Mouse (Mus musculus) neural tube, embryonic 10.5 days (tissue): Measurements from ENCODE around the gene Fam207a.

Source experiments
- DNase-seq: peaks from one replicate; pipeline ENCODE4 v3.0.0-alpha.2; 2017; ENCODE audit warnings: low spot score; ENCODE audit errors: extremely low spot score

Fam207a gene

DNA sequence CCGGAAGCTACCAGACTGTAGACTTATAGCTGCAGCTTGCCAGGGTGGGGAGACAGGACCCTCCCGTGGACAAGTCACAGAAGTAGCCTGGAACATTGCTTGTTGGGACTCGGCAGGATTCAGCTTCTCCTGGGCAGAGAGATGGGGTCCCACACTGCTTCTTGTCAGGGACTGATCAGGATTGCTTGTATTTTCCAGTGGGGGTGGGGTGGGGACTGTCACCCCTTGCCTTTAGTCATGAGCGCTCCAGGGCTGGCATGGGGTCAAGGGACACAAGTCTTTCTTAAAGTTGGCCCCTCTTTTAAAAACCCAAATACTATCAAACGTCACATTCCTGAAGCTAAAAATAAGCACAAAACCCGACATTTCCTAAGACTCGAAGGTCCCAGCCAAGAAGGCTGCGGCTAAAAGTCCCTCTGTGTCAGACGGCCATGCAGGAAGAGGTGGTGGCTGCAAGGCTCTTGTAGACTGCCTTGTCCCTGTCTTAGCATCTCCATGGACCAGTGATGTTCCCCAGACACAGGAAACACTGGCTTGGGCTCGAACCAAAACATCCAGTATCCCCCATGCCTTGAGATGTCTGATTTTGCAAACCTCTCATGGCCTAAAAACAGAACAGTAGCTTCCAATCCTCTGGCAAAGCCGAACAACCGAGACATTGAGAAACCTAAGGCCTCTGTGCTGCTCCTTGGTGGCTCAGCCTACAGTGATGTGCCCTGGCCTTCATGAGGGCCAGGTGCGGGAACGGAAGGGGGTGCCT is 60.2 kb downstream of the Fam207a start:
- no peak for DNase-seq

DNA sequence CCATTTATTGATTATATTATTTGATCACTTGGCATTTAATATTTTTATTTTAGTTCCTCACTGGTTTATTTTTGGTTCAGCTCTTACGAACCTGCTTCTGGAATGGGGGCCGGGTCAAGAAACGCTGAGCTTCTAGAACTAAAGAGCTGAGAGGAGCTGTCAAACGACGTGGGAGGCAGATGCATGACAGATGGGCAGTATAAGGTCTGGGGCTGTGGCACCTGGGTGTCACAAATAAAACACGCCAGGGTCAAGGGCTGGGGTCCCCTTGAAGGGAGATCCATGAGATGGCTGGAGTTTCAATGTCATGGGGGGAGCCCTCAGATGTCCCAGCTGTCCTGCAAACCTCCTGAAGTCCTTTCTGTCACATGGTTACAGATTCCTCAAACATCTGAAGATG is 60.8 kb downstream of the Fam207a start:
- no peak for DNase-seq

DNA sequence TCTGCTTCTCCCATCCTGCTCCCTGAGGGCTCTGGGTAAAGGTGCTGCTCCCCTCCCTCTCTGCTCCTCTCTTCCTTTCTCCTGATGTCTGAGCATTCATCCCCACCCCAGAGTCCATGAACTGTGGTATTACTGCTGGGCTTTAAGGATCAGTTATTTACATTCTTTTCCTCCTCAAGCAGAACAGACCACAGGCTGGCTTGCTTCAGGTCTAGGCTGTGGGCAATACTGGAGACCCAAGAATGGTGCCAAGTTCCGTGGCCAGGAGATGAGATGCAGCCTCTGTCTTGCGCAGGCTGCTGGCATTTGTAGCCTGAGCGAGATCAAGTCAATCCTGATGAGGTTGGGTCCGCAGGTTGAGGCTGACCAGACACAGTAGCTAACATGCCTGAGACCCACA is 63.8 kb downstream of the Fam207a start:
- no peak for DNase-seq

DNA sequence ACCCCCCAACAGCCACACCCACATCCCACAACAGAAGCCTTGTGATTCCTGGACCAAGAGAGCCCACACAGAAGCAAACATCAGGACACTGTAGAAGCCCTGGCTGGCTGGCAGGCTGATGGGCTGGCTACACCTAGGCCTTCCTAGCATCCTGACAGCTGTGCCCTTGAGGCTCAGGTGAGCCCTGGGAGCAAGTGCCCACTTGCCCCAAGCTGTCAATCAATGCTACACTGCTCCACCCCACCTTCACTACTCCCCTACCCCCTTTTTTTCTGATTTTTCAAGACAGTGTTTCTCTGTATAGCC is 65.5 kb downstream of the Fam207a start:
- no peak for DNase-seq

DNA sequence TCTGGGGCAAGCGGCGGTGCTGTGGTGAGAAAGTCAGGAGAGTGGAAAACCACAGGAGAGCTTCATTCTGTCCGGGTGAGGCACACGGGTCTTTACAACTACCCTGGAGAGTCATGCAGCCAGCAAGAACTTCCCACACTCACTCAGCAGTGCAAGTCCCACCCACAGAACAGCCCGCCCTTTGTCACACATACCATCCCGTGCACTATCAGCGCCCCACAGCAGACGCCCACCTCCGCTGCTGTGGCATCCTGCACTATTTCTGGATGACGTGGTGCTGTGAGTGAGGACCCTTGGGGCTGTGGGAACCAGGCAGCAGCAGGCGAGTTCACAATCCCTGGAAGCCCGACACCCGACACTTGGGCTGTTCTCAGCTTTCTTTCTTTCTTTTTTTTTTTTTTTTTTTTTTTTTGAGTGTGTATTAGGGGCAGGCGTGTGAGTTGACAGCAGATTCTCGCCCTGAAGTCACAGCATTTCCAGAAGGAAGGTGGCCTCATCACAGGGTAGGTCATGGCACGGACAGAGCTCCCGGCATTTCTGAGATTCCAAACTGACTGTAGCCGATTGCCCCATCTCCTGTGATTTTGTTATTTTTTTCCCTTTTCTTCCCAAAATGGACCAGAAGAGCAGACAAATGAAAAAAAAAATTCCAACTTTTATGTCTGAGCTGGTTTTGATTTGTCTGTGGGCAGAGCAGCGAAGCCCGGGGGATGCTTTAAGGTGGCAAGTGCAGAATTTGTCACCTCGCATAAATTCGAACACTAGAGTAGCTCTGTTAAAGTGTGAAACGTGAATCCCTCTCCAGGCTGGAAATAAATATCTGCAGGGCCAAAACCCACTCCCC is 66.0 kb downstream of the Fam207a start:
- no peak for DNase-seq

DNA sequence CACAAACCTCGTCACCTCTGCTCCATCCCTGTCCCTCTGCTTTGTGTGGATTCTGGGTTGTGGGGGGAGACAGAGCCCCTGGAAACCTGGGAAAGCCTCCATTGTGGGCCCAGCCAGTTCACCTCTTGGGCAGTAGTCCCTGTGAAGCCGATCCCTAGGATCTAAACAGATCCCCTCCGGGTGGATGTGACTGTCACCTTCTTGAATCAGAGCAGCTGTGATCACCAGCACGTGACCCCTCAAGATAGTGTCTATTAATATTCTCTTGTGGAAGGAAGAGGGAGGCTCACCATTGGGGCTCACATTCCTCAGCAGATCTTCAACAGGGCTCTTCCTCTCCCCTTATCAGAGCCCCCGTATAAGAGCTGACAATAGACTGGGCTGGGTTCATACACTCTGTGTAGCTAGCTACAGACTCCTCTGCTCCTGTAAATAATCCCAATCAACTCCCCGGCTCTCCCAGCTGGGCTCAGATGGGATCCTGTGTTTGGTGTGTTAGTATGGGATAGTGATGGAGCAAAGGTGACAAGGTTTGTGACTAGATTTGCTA is 66.8 kb downstream of the Fam207a start:
- DNase-seq = no peak

DNA sequence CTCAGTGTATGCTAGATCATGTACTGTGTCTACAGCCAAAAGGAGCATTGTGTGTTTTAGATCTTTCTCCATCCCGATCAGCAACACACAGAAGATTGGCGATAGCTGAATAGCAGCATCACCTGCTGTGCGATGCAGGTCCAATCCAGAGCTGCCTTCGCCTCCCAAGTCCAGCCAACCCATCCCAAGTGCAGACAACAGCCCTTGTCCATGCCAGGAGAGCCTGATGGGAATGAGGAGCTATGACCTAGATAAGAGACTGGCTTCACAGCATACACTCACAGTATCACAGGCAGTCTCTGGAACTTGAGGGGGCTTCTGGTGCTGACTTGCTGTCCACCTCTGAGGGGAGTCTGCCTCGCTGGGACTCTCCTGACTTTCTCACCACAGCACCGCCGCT is 67.4 kb downstream of the Fam207a start:
- DNase-seq = no peak

DNA sequence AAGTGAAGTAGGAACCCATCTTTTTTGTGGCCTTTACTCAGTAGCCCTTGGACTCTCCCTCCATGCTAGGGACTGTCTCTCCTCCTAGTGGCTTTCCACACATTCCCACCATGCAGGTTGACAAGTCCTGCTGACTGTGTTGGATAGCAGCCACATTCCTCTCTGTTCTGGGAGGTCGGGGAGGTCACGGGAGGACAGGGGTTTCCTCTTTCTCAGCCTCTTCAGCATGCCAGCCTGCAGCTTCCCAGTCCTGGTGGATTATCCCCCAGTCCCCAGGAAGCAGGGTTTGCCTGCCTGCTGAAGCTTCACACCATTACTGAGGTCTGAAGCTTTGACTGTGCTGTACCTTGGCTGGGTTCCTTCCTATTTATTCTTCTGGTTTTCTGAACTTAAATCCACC is 67.8 kb downstream of the Fam207a start:
- no peak for DNase-seq

DNA sequence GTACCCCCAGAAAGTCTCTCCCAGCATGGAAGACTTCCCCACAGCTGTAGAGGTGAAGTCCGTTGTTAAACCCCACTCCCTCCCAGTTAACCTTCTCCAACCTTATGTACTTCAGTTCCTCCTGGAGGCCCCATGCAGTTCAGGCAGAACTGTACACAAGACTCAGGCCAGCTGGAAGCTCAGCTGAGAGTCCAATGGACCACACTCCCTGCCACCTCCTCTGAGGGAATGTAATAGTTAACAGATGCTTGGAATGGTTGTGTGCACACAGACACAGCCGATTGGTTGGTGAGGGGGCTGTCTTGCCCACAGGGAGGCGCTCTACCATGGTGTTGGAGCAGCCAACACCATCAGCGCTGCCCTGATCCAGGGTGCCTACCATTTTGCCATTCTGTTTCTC is 73.3 kb downstream of the Fam207a start:
- DNase-seq = no peak

DNA sequence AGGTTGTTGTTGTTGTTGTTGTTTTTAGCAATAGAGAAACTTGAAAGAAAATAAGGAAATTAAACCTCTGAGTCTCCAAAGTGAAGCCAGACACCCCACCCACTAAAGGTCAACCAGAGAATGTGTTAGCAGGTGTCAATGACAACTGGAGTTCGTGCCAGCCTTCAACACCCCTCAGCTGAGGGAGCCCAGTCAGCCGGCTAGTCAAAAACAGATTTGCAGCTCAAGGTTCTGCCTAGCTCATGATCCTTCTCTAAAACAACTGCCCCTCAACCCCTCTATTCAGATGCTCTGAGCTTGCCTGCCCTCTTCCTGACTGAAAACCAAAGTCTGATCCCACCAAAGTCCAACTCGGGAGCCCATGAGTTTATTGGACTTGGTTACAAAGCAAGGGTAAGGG is 73.8 kb downstream of the Fam207a start:
- no peak for DNase-seq

DNA sequence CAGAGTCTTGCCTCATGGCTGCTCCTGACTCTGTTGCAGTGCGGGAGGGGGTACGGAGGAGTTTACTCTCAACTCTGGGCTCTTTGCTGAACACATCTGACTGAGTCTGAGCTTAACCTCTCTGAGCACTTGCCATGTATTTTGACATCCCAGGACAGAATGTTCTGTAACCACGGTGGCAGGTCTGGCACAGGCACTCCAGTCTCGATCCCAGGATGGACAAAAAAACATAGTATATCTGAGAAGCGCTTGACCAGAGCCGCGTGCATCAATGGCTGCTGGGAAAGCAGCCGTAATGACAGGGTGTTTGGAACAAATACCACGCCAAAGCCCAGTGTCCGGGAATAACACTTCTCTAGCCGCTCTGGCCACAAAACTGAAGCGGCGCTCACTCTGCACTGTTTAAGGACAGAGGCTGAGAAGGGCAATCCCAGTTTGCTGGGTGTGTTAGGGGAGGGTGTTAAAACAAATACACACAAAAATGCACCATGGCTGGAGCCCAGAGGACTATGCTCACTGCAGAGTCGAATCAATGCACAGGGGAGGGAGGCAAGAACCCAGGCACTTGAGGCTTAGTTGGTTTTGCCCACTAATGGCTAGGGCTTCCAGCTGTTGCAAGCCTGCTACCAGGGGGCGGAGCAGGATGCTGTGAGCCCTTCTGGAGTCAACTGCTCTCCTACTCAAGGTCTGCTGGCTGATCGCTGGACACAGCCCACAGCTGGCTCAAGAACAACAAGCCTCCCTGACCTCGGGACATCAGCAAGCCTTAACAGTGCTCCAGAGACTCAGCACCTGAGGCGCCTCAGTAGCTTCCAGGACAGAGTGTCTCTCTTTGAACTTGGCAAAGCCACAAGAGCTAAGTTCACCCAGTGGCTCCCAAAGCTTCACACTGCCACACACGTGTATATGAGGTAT is 74.5 kb downstream of the Fam207a start:
- no peak for DNase-seq

DNA sequence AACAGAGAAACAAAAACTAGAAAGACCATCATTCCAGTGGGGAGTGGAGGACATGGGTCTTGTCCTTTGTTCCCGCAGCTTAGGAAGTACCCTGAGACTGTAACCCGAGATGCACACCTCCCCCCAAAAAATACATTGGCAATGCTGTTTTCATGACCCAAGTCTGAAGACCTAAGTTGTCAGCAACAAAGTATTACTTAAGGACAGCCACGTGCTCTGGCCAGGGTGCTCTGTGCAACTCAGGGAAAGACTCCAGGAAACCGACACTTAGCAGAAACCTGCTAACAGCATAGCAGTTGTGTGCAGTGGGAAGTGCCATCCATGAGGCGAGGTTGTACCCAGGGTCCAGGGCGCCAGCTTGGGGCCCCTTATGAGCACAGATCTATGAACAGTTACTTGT is 75.3 kb downstream of the Fam207a start:
- DNase-seq = no peak

DNA sequence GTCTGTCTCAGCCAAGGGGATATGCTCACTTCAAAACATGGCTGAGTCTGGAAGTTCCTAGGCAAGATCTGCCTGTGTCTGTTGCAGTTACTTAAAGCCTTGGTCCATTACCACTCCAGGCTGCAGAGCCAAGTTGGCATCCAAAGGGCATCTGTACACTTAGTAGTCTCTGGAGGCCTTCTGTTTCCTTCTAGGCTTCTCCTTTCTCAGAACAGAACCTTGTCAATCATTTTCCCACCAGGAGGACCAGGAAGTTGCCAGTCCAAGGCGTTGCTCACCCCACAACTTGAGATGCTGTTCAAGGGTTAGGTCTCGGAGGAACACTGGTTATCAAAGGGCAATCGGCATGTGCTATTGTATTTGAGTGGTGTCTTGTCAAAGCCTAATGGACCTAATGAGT is 76.6 kb downstream of the Fam207a start:
- DNase-seq = no peak

DNA sequence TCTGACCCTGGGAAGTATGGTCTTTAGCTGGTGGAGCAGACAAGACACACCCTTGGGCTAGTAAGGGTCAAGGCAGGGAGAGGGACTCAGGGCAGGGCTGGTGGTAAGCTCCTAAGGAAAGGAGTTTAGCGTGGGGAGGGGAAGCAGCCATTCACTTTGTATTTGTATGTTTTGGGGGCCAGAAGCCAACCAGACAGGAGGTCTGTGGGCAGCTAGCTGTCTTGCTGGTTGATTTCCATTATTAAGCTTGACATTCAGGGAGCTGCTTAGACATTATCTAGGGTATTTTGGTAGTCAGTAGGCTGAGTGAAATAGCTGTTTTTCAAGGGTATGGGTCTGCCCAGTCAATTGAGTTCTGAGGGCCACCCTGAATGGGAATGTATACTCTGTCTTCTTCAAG is 77.6 kb downstream of the Fam207a start:
- DNase-seq = no peak
